Mouse (Mus musculus): ENCODE data around the gene Zfp689.

The Zfp689 gene

DNA sequence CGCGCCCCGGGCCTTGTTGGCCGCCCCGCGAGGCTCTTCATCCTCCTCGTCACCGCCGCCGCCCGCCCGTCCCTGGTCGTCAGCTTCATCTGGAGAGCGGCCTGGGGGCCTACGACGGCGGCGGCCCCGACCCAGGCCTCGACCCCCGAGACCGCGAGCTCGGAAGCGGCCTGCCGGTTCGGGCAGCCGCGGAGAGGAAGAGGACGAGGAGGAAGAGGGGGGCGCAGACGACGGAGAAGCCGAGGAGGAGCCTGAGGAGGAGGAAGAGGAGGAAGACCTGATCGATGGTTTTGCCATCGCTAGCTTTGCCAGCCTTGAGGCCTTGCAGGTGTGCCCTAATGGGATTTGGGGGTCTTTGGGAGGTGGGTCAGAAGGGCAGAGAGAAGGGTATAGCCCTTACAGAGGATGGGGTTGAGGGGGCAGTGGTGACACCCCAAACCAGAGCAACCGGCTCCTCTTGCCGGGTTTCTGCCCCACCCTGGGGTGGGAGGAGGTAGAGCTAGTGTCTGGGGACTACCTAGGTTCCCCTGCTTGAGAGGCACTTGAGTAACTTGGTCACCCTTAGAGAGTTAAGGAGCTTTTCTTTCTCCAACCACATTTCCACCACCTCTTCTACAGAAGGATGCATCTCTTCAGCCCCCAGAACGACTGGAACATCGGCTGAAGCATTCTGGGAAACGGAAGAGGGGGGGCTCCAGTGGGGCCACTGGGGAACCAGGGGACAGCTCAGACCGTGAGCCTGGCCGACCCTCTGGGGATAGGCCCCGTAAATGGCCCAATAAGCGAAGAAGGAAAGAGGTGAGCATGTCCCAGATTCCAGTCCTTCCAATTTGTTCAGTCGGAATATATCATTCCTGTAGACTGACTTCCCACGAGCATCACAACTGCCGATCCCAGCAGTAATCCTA is 30.6 kb upstream of the Zfp689 start:
- TF ChIP-seq CTCF (conservative IDR thresholded peaks at IDR 0.05; ENCODE audit: low read length) (no peak), NANOG (IDR thresholded peaks at IDR 0.05; ENCODE audit: borderline replicate concordance, low read length) (no peak), POU5F1 (IDR thresholded peaks at IDR 0.05; ENCODE audit: borderline replicate concordance, low read length) (no peak)

DNA sequence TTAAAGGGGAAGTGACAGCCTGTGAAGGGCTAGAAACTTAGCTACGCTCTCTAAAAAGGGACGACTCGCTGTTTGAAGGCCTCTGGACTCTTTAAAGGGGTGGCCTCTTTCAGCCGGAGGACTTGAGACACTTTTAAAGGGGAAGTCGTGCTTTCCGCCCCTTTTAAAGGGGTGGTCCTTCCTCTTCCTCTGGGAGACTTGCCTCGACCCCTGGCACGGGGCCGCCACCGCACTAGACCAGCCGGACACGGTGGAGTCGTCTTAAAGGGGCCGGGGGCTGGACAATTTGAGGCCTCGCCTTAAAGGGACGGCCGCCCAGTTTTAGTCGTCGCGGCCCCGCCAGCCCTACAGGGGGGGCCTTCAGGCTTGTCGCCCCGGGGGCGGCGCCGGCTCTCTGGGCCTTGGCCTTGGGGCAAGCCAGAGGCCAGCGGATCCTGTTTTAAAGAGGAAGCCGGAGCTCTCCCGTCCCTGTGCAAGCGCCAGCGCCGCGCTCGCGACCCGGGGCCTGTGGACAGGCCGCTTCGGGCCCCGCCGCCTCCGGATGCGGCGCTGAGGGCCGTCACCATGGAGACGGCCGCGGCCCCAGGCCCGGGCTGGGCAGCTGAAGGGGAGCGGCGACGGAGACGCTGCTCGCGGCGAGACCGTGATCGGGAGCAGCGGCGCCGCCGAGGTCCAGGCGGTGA is 29.8 kb upstream of the Zfp689 start, which contains the start of gene Fbrs:
Gene Fbrs (plus strand): TSS at position 565 of the 683 bp plus-strand sequence.
- TF ChIP-seq NANOG (IDR thresholded peaks at IDR 0.05; ENCODE audit: borderline replicate concordance, low read length) (no peak), CTCF (conservative IDR thresholded peaks at IDR 0.05; ENCODE audit: low read length) (no peak), POU5F1 (IDR thresholded peaks at IDR 0.05; ENCODE audit: borderline replicate concordance, low read length) (no peak)
- H3K4me1 ChIP-seq (replicated peaks; ENCODE audit: low read depth, low read length) = peaks cover 51% of the 10 kb centered on the region

More for the DNA sequence above, 30.6 kb upstream of the Zfp689 start:
- H3K4me1 ChIP-seq (replicated peaks; ENCODE audit: low read depth, low read length) = peaks cover 49% of the 10 kb centered on the region
- H3K4me3 ChIP-seq (replicated peaks; ENCODE audit: low read length) = peak overlapping the region; percentile 99
- peaks cover 70% of the 10 kb centered on the region for H3K36me3 ChIP-seq (ENCODE audit: insufficient read depth, low read length)
- no peaks in the 10 kb centered on the region for H3K27me3 ChIP-seq (ENCODE audit: insufficient read depth, low read length)
- H3K9me3 ChIP-seq (ENCODE audit: low read length) = no peaks in the 10 kb centered on the region

DNA sequence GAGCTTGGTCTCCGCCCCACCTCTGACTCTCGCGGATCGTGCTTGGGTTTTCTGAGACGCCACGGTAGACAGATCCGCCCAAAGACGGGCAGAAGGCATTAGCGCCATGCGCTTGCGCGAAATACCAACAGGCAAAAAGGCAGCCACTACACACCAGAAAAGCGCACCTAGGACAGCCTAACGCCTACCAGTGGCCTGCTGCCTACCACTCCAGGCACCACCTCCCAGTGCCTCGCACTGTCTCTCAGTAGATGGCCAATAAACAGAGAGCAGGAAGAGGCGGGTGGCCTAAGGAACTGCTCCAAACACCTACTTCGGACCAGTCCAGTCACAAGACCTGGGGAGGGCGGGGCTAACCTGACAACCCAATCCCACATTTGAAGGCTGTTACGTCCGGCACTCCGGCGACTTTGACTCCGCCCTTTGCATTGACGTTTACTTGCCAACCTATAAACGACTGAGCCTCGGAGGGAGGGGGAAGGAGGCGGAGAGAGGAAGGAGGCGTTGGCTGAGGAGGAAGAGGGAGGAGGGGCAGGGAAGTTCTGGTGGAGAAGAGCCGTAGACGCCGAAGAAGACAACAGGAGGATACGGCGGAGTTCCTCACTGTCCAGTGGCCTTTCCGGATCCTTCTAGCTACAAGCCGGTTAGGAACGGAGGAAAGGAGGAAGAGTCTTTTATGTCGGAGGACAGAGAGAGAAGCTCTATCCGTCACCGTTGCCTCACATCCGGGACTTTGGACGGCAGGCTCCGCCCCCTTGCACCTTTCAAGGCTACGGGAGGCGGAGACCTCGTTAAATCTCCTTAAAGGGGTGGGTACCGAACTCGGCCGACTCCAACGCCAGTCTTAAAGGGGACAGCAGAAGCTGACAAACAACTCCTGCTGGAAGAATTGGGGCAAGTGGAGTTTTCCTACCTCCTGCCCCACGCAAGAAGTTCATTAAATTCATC is 29.0 kb upstream of the Zfp689 start:
- Histone ChIP-seq H3K4me1 (replicated peaks; ENCODE audit: low read depth, low read length) (peaks cover 58% of the 10 kb centered on the region), H3K9me3 (ENCODE audit: low read length) (no peaks in the 10 kb centered on the region), H3K36me3 (ENCODE audit: insufficient read depth, low read length) (peaks cover 70% of the 10 kb centered on the region), H3K27me3 (ENCODE audit: insufficient read depth, low read length) (no peaks in the 10 kb centered on the region), H3K4me3 (replicated peaks; ENCODE audit: low read length) (peak overlapping the region; percentile 99)
- TF ChIP-seq POU5F1 (IDR thresholded peaks at IDR 0.05; ENCODE audit: borderline replicate concordance, low read length) (no peak), CTCF (conservative IDR thresholded peaks at IDR 0.05; ENCODE audit: low read length) (no peak), NANOG (IDR thresholded peaks at IDR 0.05; ENCODE audit: borderline replicate concordance, low read length) (no peak)

More for the DNA sequence above, 29.8 kb upstream of the Zfp689 start, which contains the start of gene Fbrs:
- Histone ChIP-seq H3K9me3 (ENCODE audit: low read length) (no peaks in the 10 kb centered on the region), H3K4me3 (replicated peaks; ENCODE audit: low read length) (peak within 1 kb of the TSS; percentile 99), H3K36me3 (ENCODE audit: insufficient read depth, low read length) (peaks cover 72% of the 10 kb centered on the region), H3K27me3 (ENCODE audit: insufficient read depth, low read length) (no peaks in the 10 kb centered on the region)

GRCm38 (mm10) chr7:127476855-127477254 is 27.9 kb upstream of the Zfp689 start:
- peaks cover 69% of the 10 kb centered on the region for H3K4me1 ChIP-seq (replicated peaks; ENCODE audit: low read depth, low read length)
- peaks cover 59% of the 10 kb centered on the region for H3K36me3 ChIP-seq (ENCODE audit: insufficient read depth, low read length)
- TF ChIP-seq CTCF (conservative IDR thresholded peaks at IDR 0.05; ENCODE audit: low read length) = no peak
- no peak for TF ChIP-seq NANOG (IDR thresholded peaks at IDR 0.05; ENCODE audit: borderline replicate concordance, low read length)
- no peak for TF ChIP-seq POU5F1 (IDR thresholded peaks at IDR 0.05; ENCODE audit: borderline replicate concordance, low read length)
- H3K9me3 ChIP-seq (ENCODE audit: low read length) = no peaks in the 10 kb centered on the region
- no peaks in the 10 kb centered on the region for H3K27me3 ChIP-seq (ENCODE audit: insufficient read depth, low read length)
- peak overlapping the region; percentile 99 for H3K4me3 ChIP-seq (replicated peaks; ENCODE audit: low read length)

- H3K4me1 ChIP-seq (replicated peaks; ENCODE audit: low read depth, low read length) = peaks cover 69% of the 10 kb centered on the region
- H3K27me3 ChIP-seq (ENCODE audit: insufficient read depth, low read length) = no peaks in the 10 kb centered on the region
- H3K9me3 ChIP-seq (ENCODE audit: low read length) = no peaks in the 10 kb centered on the region
- H3K36me3 ChIP-seq (ENCODE audit: insufficient read depth, low read length) = peaks cover 54% of the 10 kb centered on the region
- H3K4me3 ChIP-seq (replicated peaks; ENCODE audit: low read length) = no peak overlapping the region
- TF ChIP-seq POU5F1 (IDR thresholded peaks at IDR 0.05; ENCODE audit: borderline replicate concordance, low read length) (no peak), CTCF (conservative IDR thresholded peaks at IDR 0.05; ENCODE audit: low read length) (no peak), NANOG (IDR thresholded peaks at IDR 0.05; ENCODE audit: borderline replicate concordance, low read length) (no peak)
Observed at GRCm38 (mm10) chr7:127476336-127476735, 27.4 kb upstream of the Zfp689 start.

DNA sequence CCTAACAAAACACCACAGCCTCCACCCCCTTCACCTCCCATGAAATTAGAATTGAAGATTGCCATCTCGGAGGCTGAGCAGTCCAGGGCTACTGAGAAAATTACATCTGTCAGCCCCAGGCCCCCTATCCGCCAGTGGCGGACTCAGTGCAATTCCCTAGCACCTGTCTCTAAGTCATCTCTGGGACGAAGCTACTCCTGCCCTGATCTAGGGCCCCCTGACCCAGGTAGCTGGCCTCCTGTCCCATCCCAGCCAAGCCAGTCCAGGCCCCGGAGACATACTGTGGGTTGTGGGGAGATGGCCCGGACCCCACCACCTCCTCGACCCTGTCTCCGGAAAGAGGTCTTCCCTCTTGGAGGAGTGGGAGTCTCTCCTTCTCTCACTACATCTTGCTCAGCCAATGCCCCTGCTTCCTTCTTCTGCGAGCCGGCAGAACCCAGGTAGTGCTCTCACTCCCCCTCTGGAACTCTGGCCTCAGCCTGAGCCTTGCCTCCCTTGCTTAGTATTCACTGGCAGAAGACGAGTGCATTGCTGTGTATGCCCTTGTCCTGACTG is 26.3 kb upstream of the Zfp689 start:
- H3K27me3 ChIP-seq (ENCODE audit: insufficient read depth, low read length) = no peaks in the 10 kb centered on the region
- peaks cover 64% of the 10 kb centered on the region for H3K4me1 ChIP-seq (replicated peaks; ENCODE audit: low read depth, low read length)
- no peak overlapping the region for H3K4me3 ChIP-seq (replicated peaks; ENCODE audit: low read length)
- H3K9me3 ChIP-seq (ENCODE audit: low read length) = peaks cover 2% of the 10 kb centered on the region
- TF ChIP-seq CTCF (conservative IDR thresholded peaks at IDR 0.05; ENCODE audit: low read length) = no peak
- TF ChIP-seq NANOG (IDR thresholded peaks at IDR 0.05; ENCODE audit: borderline replicate concordance, low read length) = no peak
- no peak for TF ChIP-seq POU5F1 (IDR thresholded peaks at IDR 0.05; ENCODE audit: borderline replicate concordance, low read length)
- H3K36me3 ChIP-seq (ENCODE audit: insufficient read depth, low read length) = peaks cover 43% of the 10 kb centered on the region

- Histone ChIP-seq H3K36me3 (ENCODE audit: insufficient read depth, low read length) (peaks cover 38% of the 10 kb centered on the region), H3K4me3 (replicated peaks; ENCODE audit: low read length) (no peak overlapping the region), H3K27me3 (ENCODE audit: insufficient read depth, low read length) (no peaks in the 10 kb centered on the region), H3K9me3 (ENCODE audit: low read length) (peaks cover 9% of the 10 kb centered on the region), H3K4me1 (replicated peaks; ENCODE audit: low read depth, low read length) (peaks cover 61% of the 10 kb centered on the region)
- TF ChIP-seq NANOG (IDR thresholded peaks at IDR 0.05; ENCODE audit: borderline replicate concordance, low read length) (no peak), POU5F1 (IDR thresholded peaks at IDR 0.05; ENCODE audit: borderline replicate concordance, low read length) (no peak), CTCF (conservative IDR thresholded peaks at IDR 0.05; ENCODE audit: low read length) (no peak)
Observed at GRCm38 (mm10) chr7:127474378-127475070, 25.6 kb upstream of the Zfp689 start.
